Mouse (Mus musculus): ENCODE measurements around the gene Krtap11-1. TPM values are rescaled to one million over a fixed set of nuclear protein-coding genes. Genes with fewer than 3 reads are reported as not detected.

The Krtap11-1 gene
- polyA plus RNA-seq, 1 experiment from 2014 or later, result not detected

GRCm38 (mm10) chr16:89569136-89569535 lies 1.8 kb downstream of the Krtap11-1 start:
- WGBS, result 70% methylated on average over 6 of the region's 6 CpGs
- ATAC-seq (ENCODE audit: extremely low read depth, insufficient number of reproducible peaks, low FRiP score, low TSS enrichment), result no peak
- no peaks in the 10 kb centered on the region for H3K9me3 ChIP-seq

GRCm38 (mm10) chr16:89568141-89568540 lies 2.8 kb downstream of the Krtap11-1 start:
- ATAC-seq (ENCODE audit: extremely low read depth, insufficient number of reproducible peaks, low FRiP score, low TSS enrichment), result no peak
- H3K4me3 ChIP-seq, result no peak overlapping the region
- no peaks in the 10 kb centered on the region for H3K27me3 ChIP-seq (replicated peaks)
- WGBS, result 61% methylated on average over 7 of the region's 7 CpGs
- H3K4me2 ChIP-seq, result no peak overlapping the region
- H3K36me3 ChIP-seq, result no peaks in the 10 kb centered on the region
- H3K9ac ChIP-seq, result no peak overlapping the region
- no peak overlapping the region for H3K27ac ChIP-seq (replicated peaks)
- H3K4me1 ChIP-seq, result peaks cover 7% of the 10 kb centered on the region
- no peaks in the 10 kb centered on the region for H3K9me3 ChIP-seq

More at GRCm38 (mm10) chr16:89569136-89569535, 1.8 kb downstream of the Krtap11-1 start:
- Histone ChIP-seq H3K4me2 (no peak overlapping the region), H3K9ac (no peak overlapping the region), H3K36me3 (no peaks in the 10 kb centered on the region), H3K4me1 (peaks cover 7% of the 10 kb centered on the region), H3K27ac (replicated peaks) (no peak overlapping the region), H3K4me3 (no peak overlapping the region), H3K27me3 (replicated peaks) (no peaks in the 10 kb centered on the region)

- Histone ChIP-seq H3K9me3 (no peaks in the 10 kb centered on the region), H3K4me1 (no peaks in the 10 kb centered on the region), H3K27ac (replicated peaks) (no peak overlapping the region), H3K9ac (no peak overlapping the region), H3K4me2 (no peak overlapping the region), H3K4me3 (no peak overlapping the region), H3K27me3 (replicated peaks) (no peaks in the 10 kb centered on the region), H3K36me3 (no peaks in the 10 kb centered on the region)
- ATAC-seq (ENCODE audit: extremely low read depth, insufficient number of reproducible peaks, low FRiP score, low TSS enrichment), result no peak
Observed at GRCm38 (mm10) chr16:89550298-89550697, 20.7 kb downstream of the Krtap11-1 start.

GRCm38 (mm10) chr16:89538031-89538484 lies 32.9 kb downstream of the Krtap11-1 start:
- H3K4me3 ChIP-seq, result no peak overlapping the region
- H3K4me2 ChIP-seq, result no peak overlapping the region
- H3K27ac ChIP-seq (replicated peaks), result no peak overlapping the region
- no peak overlapping the region for H3K9ac ChIP-seq
- H3K36me3 ChIP-seq, result no peaks in the 10 kb centered on the region
- no peaks in the 10 kb centered on the region for H3K9me3 ChIP-seq
- no peaks in the 10 kb centered on the region for H3K27me3 ChIP-seq (replicated peaks)
- no peaks in the 10 kb centered on the region for H3K4me1 ChIP-seq
- no peak for ATAC-seq (ENCODE audit: extremely low read depth, insufficient number of reproducible peaks, low FRiP score, low TSS enrichment)
- 71% methylated on average over 5 of the region's 5 CpGs for WGBS

GRCm38 (mm10) chr16:89537349-89537748 lies 33.6 kb downstream of the Krtap11-1 start:
- no peak overlapping the region for H3K27ac ChIP-seq (replicated peaks)
- H3K9me3 ChIP-seq, result no peaks in the 10 kb centered on the region
- 86% methylated on average over 6 of the region's 6 CpGs for WGBS
- ATAC-seq (ENCODE audit: extremely low read depth, insufficient number of reproducible peaks, low FRiP score, low TSS enrichment), result no peak
- H3K36me3 ChIP-seq, result no peaks in the 10 kb centered on the region
- H3K4me1 ChIP-seq, result no peaks in the 10 kb centered on the region
- no peak overlapping the region for H3K4me2 ChIP-seq
- H3K9ac ChIP-seq, result no peak overlapping the region
- no peaks in the 10 kb centered on the region for H3K27me3 ChIP-seq (replicated peaks)
- H3K4me3 ChIP-seq, result no peak overlapping the region

- no peak overlapping the region for H3K4me2 ChIP-seq
- H3K36me3 ChIP-seq, result no peaks in the 10 kb centered on the region
- no peak for ATAC-seq (ENCODE audit: extremely low read depth, insufficient number of reproducible peaks, low FRiP score, low TSS enrichment)
- no peak overlapping the region for H3K9ac ChIP-seq
- H3K4me3 ChIP-seq, result no peak overlapping the region
- H3K27me3 ChIP-seq (replicated peaks), result no peaks in the 10 kb centered on the region
- WGBS, result 61% methylated on average over 7 of the region's 7 CpGs
- H3K4me1 ChIP-seq, result no peaks in the 10 kb centered on the region
- H3K9me3 ChIP-seq, result no peaks in the 10 kb centered on the region
- H3K27ac ChIP-seq (replicated peaks), result no peak overlapping the region
Observed at GRCm38 (mm10) chr16:89530547-89530946, 40.4 kb downstream of the Krtap11-1 start.

- H3K27me3 ChIP-seq (replicated peaks), result no peaks in the 10 kb centered on the region
- no peaks in the 10 kb centered on the region for H3K4me1 ChIP-seq
- H3K36me3 ChIP-seq, result no peaks in the 10 kb centered on the region
- 65% methylated on average over 7 of the region's 7 CpGs for WGBS
- no peak overlapping the region for H3K4me3 ChIP-seq
- no peak for ATAC-seq (ENCODE audit: extremely low read depth, insufficient number of reproducible peaks, low FRiP score, low TSS enrichment)
- no peak overlapping the region for H3K9ac ChIP-seq
- H3K9me3 ChIP-seq, result 0 out of 2 replicates have a peak, but pooled peaks cover under 1% of the 10 kb centered on the region
- no peak overlapping the region for H3K27ac ChIP-seq (replicated peaks)
- H3K4me2 ChIP-seq, result no peak overlapping the region
Observed at GRCm38 (mm10) chr16:89529846-89530245, 41.1 kb downstream of the Krtap11-1 start.

GRCm38 (mm10) chr16:89528380-89528779 lies 42.6 kb downstream of the Krtap11-1 start:
- Histone ChIP-seq H3K27me3 (replicated peaks) (no peaks in the 10 kb centered on the region), H3K27ac (replicated peaks) (no peak overlapping the region), H3K9ac (no peak overlapping the region), H3K4me3 (no peak overlapping the region), H3K36me3 (no peaks in the 10 kb centered on the region), H3K4me2 (no peak overlapping the region), H3K4me1 (no peaks in the 10 kb centered on the region), H3K9me3 (0 out of 2 replicates have a peak, but pooled peaks cover 3% of the 10 kb centered on the region)
- WGBS, result 75% methylated on average over 3 of the region's 3 CpGs
- ATAC-seq (ENCODE audit: extremely low read depth, insufficient number of reproducible peaks, low FRiP score, low TSS enrichment), result no peak

- H3K27me3 ChIP-seq (replicated peaks), result no peaks in the 10 kb centered on the region
- H3K4me1 ChIP-seq, result peaks cover 5% of the 10 kb centered on the region; the same call in 1 of the 2 replicates
- no peak for ATAC-seq (ENCODE audit: extremely low read depth, insufficient number of reproducible peaks, low FRiP score, low TSS enrichment)
- H3K27ac ChIP-seq (replicated peaks), result no peak overlapping the region
- 84% methylated on average over 4 of the region's 4 CpGs for WGBS
- H3K9ac ChIP-seq, result no peak overlapping the region
- H3K4me2 ChIP-seq, result no peak overlapping the region
- no peaks in the 10 kb centered on the region for H3K36me3 ChIP-seq
- H3K4me3 ChIP-seq, result no peak overlapping the region
- H3K9me3 ChIP-seq, result 0 out of 2 replicates have a peak, but pooled peaks cover 3% of the 10 kb centered on the region
Observed at GRCm38 (mm10) chr16:89520996-89521395, 50.0 kb downstream of the Krtap11-1 start.

- peaks cover 5% of the 10 kb centered on the region; the same call in 1 of the 2 replicates for H3K4me1 ChIP-seq
- H3K27me3 ChIP-seq (replicated peaks), result no peaks in the 10 kb centered on the region
- H3K4me2 ChIP-seq, result no peak overlapping the region
- 69% methylated on average over 2 of the region's 2 CpGs for WGBS
- no peak overlapping the region for H3K27ac ChIP-seq (replicated peaks)
- no peaks in the 10 kb centered on the region for H3K36me3 ChIP-seq
- ATAC-seq (ENCODE audit: extremely low read depth, insufficient number of reproducible peaks, low FRiP score, low TSS enrichment), result no peak
- H3K9ac ChIP-seq, result no peak overlapping the region
- no peak overlapping the region for H3K4me3 ChIP-seq
- 0 out of 2 replicates have a peak, but pooled peaks cover 3% of the 10 kb centered on the region for H3K9me3 ChIP-seq
Observed at GRCm38 (mm10) chr16:89520555-89520954, 50.4 kb downstream of the Krtap11-1 start.

Measured in heart, embryonic 13.5 days (tissue).